Mouse (Mus musculus) lung, postnatal 36 days (tissue): ENCODE results near the gene Col6a5.

Experiments
- DNase-seq: peaks from one replicate; pipeline ENCODE4 v3.0.0; 2022; ENCODE audit warnings: mixed read lengths

The Col6a5 gene

DNA sequence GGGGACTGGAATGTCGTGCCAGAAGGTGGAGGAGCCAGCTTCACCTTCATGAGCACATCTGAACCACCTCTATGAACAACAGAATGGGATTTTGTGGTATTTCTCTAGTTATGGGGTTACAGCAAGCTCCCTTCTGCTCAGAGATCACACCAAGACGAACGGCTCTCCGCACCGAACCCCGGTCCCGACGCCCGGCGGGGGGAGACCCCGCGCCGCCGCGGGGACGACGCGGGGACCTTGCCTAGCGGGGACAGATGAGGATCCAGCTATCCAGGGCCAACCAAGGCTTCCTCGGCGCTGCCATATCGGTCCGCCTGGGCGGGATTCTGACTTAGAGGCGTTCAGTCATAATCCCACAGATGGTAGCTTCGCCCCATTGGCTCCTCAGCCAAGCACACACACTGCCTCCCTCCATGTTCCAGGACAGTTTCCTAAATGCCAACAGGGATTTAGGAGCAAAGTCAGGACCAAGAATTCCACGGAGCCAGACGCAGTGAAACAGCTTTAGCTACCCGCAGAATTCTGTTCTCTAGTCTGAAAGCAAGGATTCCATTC, 141.2 kb downstream of the Col6a5 start:
- no peak for DNase-seq

GRCm38 (mm10) chr9:105814436-105814835, 146.0 kb downstream of the Col6a5 start:
- no peak for DNase-seq

- no peak for DNase-seq
Observed at GRCm38 (mm10) chr9:105811458-105811857, 149.0 kb downstream of the Col6a5 start.

DNA sequence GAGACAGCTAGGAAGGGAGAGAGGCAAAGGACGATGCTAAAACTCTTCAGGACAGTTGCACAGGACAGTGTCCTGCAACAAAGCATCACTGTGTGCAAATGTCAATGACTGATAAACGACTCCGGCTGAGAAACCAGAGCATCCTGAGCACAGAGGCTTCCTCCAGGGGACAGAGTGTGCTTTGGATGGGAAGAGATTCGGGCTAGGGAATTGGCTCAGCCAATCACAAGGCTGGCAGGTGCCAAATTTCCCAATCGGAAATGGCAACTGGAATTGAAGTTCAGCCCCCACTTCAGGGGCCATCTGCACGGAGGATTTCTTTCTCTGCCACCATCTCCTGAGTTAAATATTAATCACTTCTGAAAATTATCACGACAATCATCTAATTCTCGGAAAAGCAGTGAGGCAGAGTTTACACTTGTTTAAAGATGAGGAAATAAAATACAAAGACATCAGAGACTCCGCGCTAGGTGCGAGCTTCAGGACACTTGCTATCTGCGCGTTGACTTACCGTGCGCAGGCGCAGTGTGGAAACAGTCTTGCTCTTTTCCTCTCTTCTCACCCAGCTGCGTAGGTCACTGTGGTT, 151.4 kb downstream of the Col6a5 start:
- DNase-seq = no peak
